Mouse (Mus musculus) gastrocnemius, postnatal 36 days (tissue): ENCODE data around the gene Plce1. TPM values are rescaled to one million over a fixed set of nuclear protein-coding genes. Genes with fewer than 3 reads are reported as not detected.

Experiments used
- DNase-seq, 2 experiments: peaks; one replicate each; pipeline ENCODE4 v3.0.0; 2022
- intact Hi-C: fragments of 180-260 bp; cut with DNase I; formaldehyde crosslinking; loops from one replicate; pipeline ENCODE4 v1.15.1; 2025
- total RNA-seq, 2 experiments: library from RNA; stranded (reverse); gene quantifications; 2 replicates each; pipeline ENCODE4 v1.2.3; 2021

The Plce1 gene
- total RNA-seq, 2 experiments from 2014 or later: 7.2 to 9.3 TPM

DNA sequence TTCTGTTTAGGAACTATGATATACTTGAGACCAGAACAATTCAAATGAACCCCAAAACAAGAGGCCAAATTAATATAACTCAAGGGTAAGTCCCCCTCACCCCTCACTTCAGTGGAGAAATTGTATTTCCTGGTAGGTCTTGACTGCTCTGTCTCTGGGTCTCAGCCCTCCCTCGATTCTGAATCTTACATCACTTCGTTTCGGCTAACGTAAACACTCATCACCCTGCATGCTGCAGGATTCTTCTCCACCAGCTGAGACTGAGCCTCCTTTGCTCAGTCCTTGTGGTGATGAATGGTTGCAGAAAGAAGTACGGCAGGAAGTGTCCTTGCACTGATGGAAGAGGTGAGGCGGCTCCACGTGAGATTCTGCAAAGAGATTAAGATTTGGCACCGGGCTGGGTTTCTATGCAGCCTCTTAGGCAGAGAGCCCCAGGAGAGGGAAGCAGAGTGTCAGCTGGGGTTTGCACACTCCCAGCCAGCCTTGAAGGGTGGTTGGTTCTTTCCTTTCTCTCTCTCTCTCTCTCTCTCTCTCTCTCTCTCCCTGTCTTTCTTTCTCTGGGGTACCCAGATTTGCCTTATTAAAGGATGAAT, 97.7 kb downstream of the Plce1 start:
- no peak for DNase-seq
- intact Hi-C loops: no loop called here

DNA sequence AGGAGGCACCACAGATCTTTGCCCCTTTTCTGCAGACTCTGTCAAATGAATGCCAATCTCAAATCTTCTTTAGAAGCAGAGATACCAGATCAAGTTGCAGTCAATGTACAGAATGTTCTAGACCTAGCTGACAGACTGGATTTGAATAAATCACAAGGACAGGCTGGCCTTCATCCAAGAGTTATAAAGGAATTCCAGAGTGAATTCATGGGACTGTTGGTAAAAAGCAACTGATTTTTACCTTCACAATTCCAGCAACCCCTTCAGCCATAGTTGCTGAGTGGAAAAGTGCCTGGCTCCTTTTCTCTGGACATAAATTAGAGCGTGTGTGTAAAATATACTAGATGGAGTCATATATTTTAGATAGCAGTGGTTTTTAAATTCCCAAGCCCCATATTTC, 102.0 kb downstream of the Plce1 start:
- intact Hi-C loops: no loop called here
- DNase-seq: no peak

DNA sequence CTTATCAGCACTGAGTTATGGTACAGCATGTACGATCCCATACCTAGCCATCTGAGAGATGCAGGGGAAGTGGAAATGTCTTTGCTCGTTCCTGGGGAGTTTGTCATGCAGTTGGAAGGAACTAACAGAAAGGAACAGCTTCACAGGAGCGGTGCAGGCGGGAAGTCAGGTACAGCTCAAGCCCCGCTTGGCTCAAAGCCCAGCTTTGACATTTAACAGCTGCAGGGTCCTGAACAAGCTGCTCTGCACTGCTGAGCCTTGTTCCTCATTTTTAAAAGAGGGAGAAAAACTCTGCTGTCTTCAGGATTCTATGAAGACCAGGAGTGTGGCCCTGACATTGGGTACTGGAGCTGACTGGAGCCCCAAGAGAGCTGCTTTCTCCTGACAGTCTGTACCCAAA, 106.7 kb downstream of the Plce1 start:
- DNase-seq: no peak
- intact Hi-C loops: no loop called here

DNA sequence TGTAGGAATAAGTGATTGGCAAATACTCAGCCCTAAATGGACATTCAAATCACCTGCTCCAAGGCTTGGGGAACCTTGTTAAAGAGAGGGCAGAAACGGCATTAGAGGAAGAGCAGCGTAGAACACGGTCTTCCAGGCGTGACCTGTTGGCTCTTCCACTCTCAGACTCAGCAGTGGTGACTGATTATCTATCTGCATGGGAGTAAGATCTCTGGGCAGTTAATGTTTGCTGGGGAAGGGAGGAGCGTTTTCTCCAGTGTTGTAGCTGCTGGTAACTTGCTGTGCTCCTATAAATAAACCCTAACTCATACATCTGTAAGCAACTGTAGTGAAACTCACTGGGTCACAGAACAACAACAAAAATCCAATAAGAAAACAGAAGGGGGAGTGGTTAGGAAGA, 108.6 kb downstream of the Plce1 start:
- intact Hi-C loops: no loop called here
- no peak for DNase-seq

- no peak for DNase-seq
- intact Hi-C loops: no loop called here
These were observed 109.0 kb downstream of the Plce1 start for GRCm38 (mm10) chr19:38589941-38590340.

DNA sequence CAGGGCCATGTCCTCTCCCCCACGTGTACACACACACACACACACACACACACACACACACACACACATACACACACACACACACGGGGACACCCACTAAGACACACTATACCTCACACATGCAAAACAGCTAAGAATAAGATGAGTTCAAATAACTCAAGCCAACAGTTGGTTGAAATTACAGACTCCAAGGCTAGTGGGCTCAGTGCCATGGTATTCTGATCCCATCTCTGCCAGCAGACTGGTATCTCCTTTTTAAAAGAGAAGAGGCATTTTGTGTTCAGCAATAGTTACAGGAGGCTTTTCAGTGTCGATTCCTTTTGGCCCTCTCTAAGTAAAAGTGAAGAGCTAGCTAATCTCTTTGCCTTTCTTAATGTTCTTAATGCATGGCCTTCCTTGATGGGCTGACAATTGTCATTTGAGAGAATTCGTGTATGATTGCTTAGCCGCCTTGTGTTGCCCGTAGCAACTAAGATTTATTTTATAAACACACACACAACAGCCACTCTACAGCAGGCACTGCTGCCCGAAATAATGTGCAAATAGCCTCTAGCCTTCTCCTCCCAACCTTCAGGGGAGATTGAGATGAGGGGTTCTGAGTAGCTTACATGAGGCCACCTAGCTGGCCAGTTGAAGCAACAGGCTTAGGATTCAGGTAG, 111.8 kb downstream of the Plce1 start:
- DNase-seq: no peak

GRCm38 (mm10) chr19:38593225-38593897, 112.5 kb downstream of the Plce1 start:
- DNase-seq: no peak
- intact Hi-C loops: no loop called here

More for the DNA sequence above, 111.8 kb downstream of the Plce1 start:
- intact Hi-C loops: no loop called here

DNA sequence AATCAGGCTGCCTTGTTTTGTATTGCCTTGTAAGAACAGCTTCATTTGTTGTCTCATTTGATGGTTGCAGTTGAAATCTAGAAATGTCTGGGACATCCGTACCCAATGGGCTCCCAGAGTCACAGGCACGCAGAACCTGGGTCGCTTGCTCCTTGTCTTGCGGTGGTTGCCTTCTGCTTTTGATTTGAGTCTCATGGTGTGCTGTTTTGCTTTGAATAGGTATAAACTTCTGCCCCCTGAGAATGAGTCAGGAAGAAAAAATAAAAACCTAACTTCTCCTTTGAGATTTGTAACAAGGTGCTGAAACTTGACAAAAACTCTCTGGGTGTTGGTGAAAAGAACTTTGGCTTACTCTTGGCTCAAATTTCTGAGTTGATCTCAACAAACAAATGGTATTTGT, 115.2 kb downstream of the Plce1 start:
- DNase-seq: no peak
- intact Hi-C loops: no loop called here

- intact Hi-C loops: no loop called here
- DNase-seq: no peak
These were observed 116.5 kb downstream of the Plce1 start for GRCm38 (mm10) chr19:38597392-38597791.

DNA sequence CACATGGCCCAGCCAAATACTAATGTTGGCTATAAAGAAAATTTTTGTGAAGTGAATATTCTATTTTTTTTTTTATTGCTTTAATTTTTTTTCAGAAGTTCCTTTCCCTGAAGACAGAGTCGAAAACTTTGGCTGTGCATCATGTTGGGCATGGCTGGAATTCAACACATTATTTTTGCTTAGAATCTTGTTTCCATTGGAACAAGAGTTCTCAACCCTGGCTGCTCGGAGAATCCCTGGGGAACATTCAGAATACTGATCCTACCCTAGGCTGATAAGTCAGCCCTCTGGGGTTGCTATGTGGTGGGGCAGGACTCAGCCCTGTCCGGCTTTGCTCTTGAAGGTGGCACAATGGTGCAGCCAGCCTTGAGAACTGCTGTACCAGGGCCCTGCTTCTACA, 118.1 kb downstream of the Plce1 start:
- intact Hi-C loops: no loop called here
- no peak for DNase-seq

- intact Hi-C loops: no loop called here
- DNase-seq: no peak
These were observed 120.2 kb downstream of the Plce1 start for GRCm38 (mm10) chr19:38601127-38601526.

DNA sequence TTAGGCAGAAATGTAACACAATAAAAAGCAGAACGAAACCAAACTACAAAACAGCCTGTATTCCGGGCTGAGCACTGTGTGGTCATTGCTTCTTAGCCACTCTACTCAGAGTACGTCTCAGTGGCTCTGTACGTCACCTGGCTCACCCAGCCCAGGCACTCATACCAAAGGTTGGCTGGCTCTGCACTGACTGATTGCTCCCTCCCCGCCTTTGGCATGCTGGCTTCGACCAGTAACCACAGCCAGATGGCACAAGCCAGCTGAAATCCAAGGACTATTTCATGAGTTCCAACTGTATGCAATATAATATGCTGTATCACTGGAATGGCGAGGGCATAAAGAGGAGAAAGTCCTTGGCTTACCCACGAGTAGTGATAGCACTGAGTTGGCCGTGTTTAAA, 121.9 kb downstream of the Plce1 start:
- peak in 1 of 2 experiments; percentile 40 for DNase-seq
- intact Hi-C loops: no loop called here

DNA sequence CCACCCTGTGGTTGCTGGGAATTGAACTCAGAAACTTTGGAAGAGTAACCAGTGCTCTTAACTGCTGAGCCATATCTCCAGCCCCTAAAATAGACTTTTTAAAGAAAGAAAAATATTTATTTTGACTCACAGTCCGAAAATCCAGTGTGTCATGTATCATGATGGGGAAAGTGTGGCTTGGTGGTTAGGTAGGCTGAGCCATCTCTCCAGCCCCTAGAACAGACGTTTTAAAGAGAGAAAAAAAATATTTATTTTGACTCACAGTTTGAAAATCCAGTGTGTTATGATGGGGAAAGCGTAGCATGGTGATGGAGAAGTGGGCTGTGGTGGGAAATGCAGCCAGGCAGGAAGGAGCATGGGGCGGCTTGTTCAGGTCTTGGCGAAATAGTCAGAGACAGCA, 126.3 kb downstream of the Plce1 start:
- intact Hi-C loops: no loop called here
- DNase-seq: no peak

- DNase-seq: no peak
- intact Hi-C loops: no loop called here
These were observed 128.2 kb downstream of the Plce1 start for GRCm38 (mm10) chr19:38608951-38609654.

DNA sequence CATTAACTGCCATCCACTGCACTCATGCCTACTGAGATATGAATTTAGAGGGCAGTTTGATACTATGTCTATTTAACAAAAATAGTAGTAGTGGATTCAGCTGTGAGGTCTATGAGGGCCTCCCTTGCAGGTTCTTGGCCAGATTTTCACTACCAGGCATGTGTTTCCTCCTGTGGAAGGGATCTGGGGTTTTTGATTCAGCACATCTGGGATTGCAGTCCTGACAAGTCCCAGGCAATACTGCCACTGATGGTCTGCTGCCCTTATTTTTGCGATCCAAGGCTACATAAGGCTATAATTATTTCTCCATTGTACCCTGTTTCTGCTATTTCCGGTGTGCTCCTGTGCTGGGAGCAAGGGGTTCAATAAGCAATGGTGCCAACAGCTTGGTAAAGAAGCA, 129.4 kb downstream of the Plce1 start:
- DNase-seq: no peak
- intact Hi-C loops: no loop called here

- peak in 1 of 2 experiments; percentile 34 for DNase-seq
- intact Hi-C loops: no loop called here
These were observed 129.9 kb downstream of the Plce1 start for GRCm38 (mm10) chr19:38610809-38611208.

DNA sequence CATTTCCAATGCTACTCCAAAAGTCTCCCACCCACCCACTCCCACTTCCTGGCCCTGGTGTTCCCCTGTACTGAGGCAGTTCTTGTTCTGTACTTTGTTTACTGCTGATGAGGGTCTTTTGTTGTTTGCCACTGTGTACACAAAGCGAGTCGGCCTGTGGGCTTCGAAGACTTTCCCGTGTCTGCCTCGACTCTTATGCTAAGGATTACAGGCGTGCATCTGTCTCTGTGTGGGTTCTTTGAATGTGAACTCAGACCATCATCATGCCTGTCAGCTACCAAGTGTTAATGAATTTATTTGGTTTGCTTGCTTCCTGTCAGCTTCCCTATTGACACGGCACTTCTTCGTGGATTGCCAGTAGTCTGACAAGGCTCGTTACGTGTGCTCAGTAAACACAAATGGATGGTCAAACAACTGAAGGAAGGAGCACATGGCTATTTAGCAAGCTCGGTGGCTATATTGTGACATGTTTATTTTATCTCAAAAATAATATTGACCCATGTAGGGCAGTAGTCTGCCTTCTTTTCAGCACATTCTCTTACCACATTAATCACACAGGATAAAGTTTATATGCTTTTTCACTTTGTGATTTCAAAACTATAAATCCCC, 133.3 kb downstream of the Plce1 start:
- DNase-seq: no peak
- intact Hi-C loops: no loop called here

GRCm38 (mm10) chr19:38615356-38615755, 134.4 kb downstream of the Plce1 start:
- no peak for DNase-seq
- intact Hi-C loops: no loop called here

- intact Hi-C loops: no loop called here
- no peak for DNase-seq
These were observed 139.2 kb downstream of the Plce1 start for GRCm38 (mm10) chr19:38620134-38620533.

DNA sequence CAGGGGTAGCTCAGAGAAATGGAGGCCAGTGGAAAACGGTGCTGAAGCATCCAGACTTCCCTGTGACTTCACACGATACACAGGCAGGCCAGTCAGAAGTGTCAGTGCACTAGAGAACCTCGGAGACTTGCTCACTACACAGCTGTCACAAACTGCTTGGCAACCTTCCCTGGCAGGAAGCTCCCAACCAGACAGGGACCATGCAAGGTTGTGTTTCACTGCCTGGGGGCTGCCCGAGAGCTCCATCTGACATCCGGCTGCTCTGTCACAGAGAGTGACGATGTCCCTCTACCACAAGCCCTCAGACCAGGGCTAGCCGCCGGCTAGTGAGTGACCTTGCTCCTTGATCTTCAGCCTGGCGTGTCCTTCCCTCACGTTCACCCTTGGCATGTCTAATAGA, 140.6 kb downstream of the Plce1 start:
- intact Hi-C loops: no loop called here
- peak; percentile 23 to 57 for DNase-seq
